Mouse (Mus musculus) MEL (cell line): ENCODE results near the gene Hdac2. TPM values are rescaled to one million over a fixed set of nuclear protein-coding genes. Genes with fewer than 3 reads are reported as not detected.

Experiments used
- DNase-seq: peaks from one replicate; pipeline ENCODE4 v3.0.0; 2011; ENCODE audit warnings: low read depth, low spot score
- H3K27ac ChIP-seq: 2 replicates; pipeline ENCODE4 v1.5.1; 2012; ENCODE audit warnings: low read depth, mild to moderate bottlenecking, control low read depth, low read length, moderate library complexity; ENCODE audit not compliant: control insufficient read depth
- H3K27me3 ChIP-seq, 2 experiments: fragments of 150-350 bp in 1 of 2; sonication (generic) in 1 of 2; 2 replicates each; pipeline ENCODE4 v1.6.1; 2012; ENCODE audit warnings: low read length in 2 of 2, mild to moderate bottlenecking in 2 of 2, improper control_type of control experiment in 1 of 2, moderate library complexity in 1 of 2; ENCODE audit not compliant: insufficient read depth in 2 of 2, control insufficient read depth in 1 of 2
- H3K36me3 ChIP-seq, 2 experiments: 2 replicates each; pipeline ENCODE4 v1.6.1; 2012 to 2014; ENCODE audit warnings: low read length in 2 of 2, improper control_type of control experiment in 1 of 2, inconsistent platforms in 1 of 2, mild to moderate bottlenecking in 1 of 2; ENCODE audit not compliant: insufficient read depth in 2 of 2, control insufficient read depth in 1 of 2
- H3K4me1 ChIP-seq, 2 experiments: fragments of 150-350 bp in 1 of 2; sonication (generic) in 1 of 2; 2 replicates each; pipeline ENCODE4 v1.6.1; 2012; ENCODE audit warnings: low read length in 2 of 2, improper control_type of control experiment in 1 of 2, mild to moderate bottlenecking in 1 of 2; ENCODE audit not compliant: insufficient read depth in 2 of 2, control insufficient read depth in 1 of 2
- H3K4me3 ChIP-seq, 2 experiments: fragments of 150-350 bp in 1 of 2; sonication (generic) in 1 of 2; 2 replicates each; pipeline ENCODE4 v1.5.1; 2012; ENCODE audit warnings: low read depth in 2 of 2, low read length in 2 of 2, mild to moderate bottlenecking in 2 of 2, moderate library complexity in 2 of 2, control low read depth in 1 of 2, improper control_type of control experiment in 1 of 2; ENCODE audit not compliant: control insufficient read depth in 1 of 2, insufficient read depth in 1 of 2
- H3K79me2 ChIP-seq: 2 replicates; pipeline ENCODE4 v1.6.1; 2012; ENCODE audit warnings: mild to moderate bottlenecking, low read length, moderate library complexity; ENCODE audit not compliant: control insufficient read depth, poor library complexity, insufficient read depth
- H3K9ac ChIP-seq: 2 replicates; pipeline ENCODE4 v1.6.1; 2012; ENCODE audit warnings: low read depth, mild to moderate bottlenecking, control low read depth, low read length, moderate library complexity; ENCODE audit not compliant: control insufficient read depth, poor library complexity, severe bottlenecking
- H3K9me3 ChIP-seq: fragments of 150-350 bp; sonication (generic); replicated peaks from 2 replicates; pipeline ENCODE4 v1.6.1; 2012; ENCODE audit warnings: mild to moderate bottlenecking, low read length, improper control_type of control experiment, moderate library complexity; ENCODE audit not compliant: insufficient read depth
- BHLHE40 ChIP-seq: IDR thresholded peaks from 2 replicates; pipeline ENCODE4 v1.6.1; 2012; ENCODE audit warnings: low read depth, mild to moderate bottlenecking, inconsistent platforms, low read length, improper control_type of control experiment, borderline replicate concordance
- CHD1 ChIP-seq: IDR thresholded peaks from 2 replicates; pipeline ENCODE4 v1.6.1; 2012; ENCODE audit warnings: low read depth, mild to moderate bottlenecking, inconsistent platforms, low read length, improper control_type of control experiment
- CHD2 ChIP-seq: IDR thresholded peaks from 2 replicates; pipeline ENCODE4 v1.6.1; 2011; ENCODE audit warnings: low read length, improper control_type of control experiment
- CTCF ChIP-seq, 3 experiments: IDR thresholded peaks in 2 of 3; conservative IDR thresholded peaks in 1 of 3; 2 replicates each; pipeline ENCODE4 v1.5.1; 2011 to 2012; ENCODE audit warnings: low read length in 3 of 3, low read depth in 2 of 3, mild to moderate bottlenecking in 2 of 3, improper control_type of control experiment in 1 of 3, inconsistent platforms in 1 of 3, mixed read lengths in 1 of 3, moderate library complexity in 1 of 3; ENCODE audit not compliant: control insufficient read depth in 1 of 3, insufficient read depth in 1 of 3, poor library complexity in 1 of 3, severe bottlenecking in 1 of 3
- E2F4 ChIP-seq: IDR thresholded peaks from 2 replicates; pipeline ENCODE4 v1.6.1; 2011; ENCODE audit warnings: low read depth, low read length, improper control_type of control experiment, borderline replicate concordance
- EP300 ChIP-seq, 2 experiments: IDR thresholded peaks; 2 replicates each; pipeline ENCODE4 v1.6.1; 2011; ENCODE audit warnings: improper control_type of control experiment in 2 of 2, low read length in 2 of 2, low read depth in 1 of 2, mild to moderate bottlenecking in 1 of 2
- ETS1 ChIP-seq: IDR thresholded peaks from 2 replicates; pipeline ENCODE4 v1.6.1; 2012; ENCODE audit warnings: low read depth, mild to moderate bottlenecking, inconsistent platforms, low read length, improper control_type of control experiment, moderate library complexity
- GABPA ChIP-seq: IDR thresholded peaks from 2 replicates; pipeline ENCODE4 v1.6.1; 2012; ENCODE audit warnings: low read depth, mild to moderate bottlenecking, inconsistent platforms, low read length, improper control_type of control experiment, moderate library complexity
- GATA1 ChIP-seq: IDR thresholded peaks from 2 replicates; pipeline ENCODE4 v1.6.1; 2011; ENCODE audit warnings: low read depth, low read length, improper control_type of control experiment
- HCFC1 ChIP-seq: IDR thresholded peaks from 2 replicates; pipeline ENCODE4 v1.6.1; 2012; ENCODE audit warnings: low read depth, mild to moderate bottlenecking, inconsistent platforms, low read length, improper control_type of control experiment, moderate library complexity
- JUND ChIP-seq: IDR thresholded peaks from 2 replicates; pipeline ENCODE4 v1.6.1; 2011; ENCODE audit warnings: low read depth, mild to moderate bottlenecking, improper control_type of control experiment, low read length
- KAT2A ChIP-seq: conservative IDR thresholded peaks from 2 replicates; pipeline ENCODE4 v1.6.1; 2012; ENCODE audit warnings: low read depth, low read length, improper control_type of control experiment, inconsistent platforms
- MAFK ChIP-seq: IDR thresholded peaks from 2 replicates; pipeline ENCODE4 v1.6.1; 2011; ENCODE audit warnings: low read depth, mild to moderate bottlenecking, low read length, improper control_type of control experiment, borderline replicate concordance
- MAX ChIP-seq: IDR thresholded peaks from 2 replicates; pipeline ENCODE4 v1.6.1; 2011; ENCODE audit warnings: low read length, improper control_type of control experiment
- MAZ ChIP-seq: IDR thresholded peaks from 2 replicates; pipeline ENCODE4 v1.6.1; 2012; ENCODE audit warnings: low read depth, mild to moderate bottlenecking, inconsistent platforms, low read length, improper control_type of control experiment
- MXI1 ChIP-seq: IDR thresholded peaks from 2 replicates; pipeline ENCODE4 v1.6.1; 2011; ENCODE audit warnings: mild to moderate bottlenecking, low read depth, low read length, improper control_type of control experiment
- MYC ChIP-seq: IDR thresholded peaks from 2 replicates; pipeline ENCODE4 v1.6.1; 2011; ENCODE audit warnings: low read depth, mild to moderate bottlenecking, low read length, improper control_type of control experiment, moderate library complexity
- NELFE ChIP-seq: IDR thresholded peaks from 2 replicates; pipeline ENCODE4 v1.6.1; 2011; ENCODE audit warnings: low read depth, low read length, improper control_type of control experiment
- NRF1 ChIP-seq: IDR thresholded peaks from 2 replicates; pipeline ENCODE4 v1.6.1; 2014; ENCODE audit warnings: low read depth, mild to moderate bottlenecking, inconsistent platforms, low read length, improper control_type of control experiment, moderate library complexity; ENCODE audit not compliant: poor library complexity, insufficient read depth, severe bottlenecking
- POLR2A ChIP-seq, 2 experiments: IDR thresholded peaks; 2 replicates each; pipeline ENCODE4 v1.6.1; 2011 to 2012; ENCODE audit warnings: low read length in 2 of 2, mild to moderate bottlenecking in 2 of 2, control low read depth in 1 of 2, improper control_type of control experiment in 1 of 2, low read depth in 1 of 2, moderate library complexity in 1 of 2; ENCODE audit not compliant: control insufficient read depth in 1 of 2, insufficient read depth in 1 of 2, poor library complexity in 1 of 2
- POLR2AphosphoS5 ChIP-seq: IDR thresholded peaks from 2 replicates; pipeline ENCODE4 v1.6.1; 2012; ENCODE audit warnings: low read depth, borderline replicate concordance, mild to moderate bottlenecking, inconsistent platforms, low read length, moderate library complexity, mixed read lengths
- RCOR1 ChIP-seq: IDR thresholded peaks from 2 replicates; pipeline ENCODE4 v1.6.1; 2012; ENCODE audit warnings: low read depth, mild to moderate bottlenecking, inconsistent platforms, low read length, improper control_type of control experiment
- SIN3A ChIP-seq: IDR thresholded peaks from 2 replicates; pipeline ENCODE4 v1.6.1; 2012; ENCODE audit warnings: low read length, improper control_type of control experiment, inconsistent platforms
- TBP ChIP-seq: IDR thresholded peaks from 2 replicates; pipeline ENCODE4 v1.8.0; 2011; ENCODE audit warnings: low read depth, low read length, improper control_type of control experiment
- TCF12 ChIP-seq: IDR thresholded peaks from 2 replicates; pipeline ENCODE4 v1.6.1; 2014; ENCODE audit warnings: low read depth, mild to moderate bottlenecking, inconsistent platforms, low read length, improper control_type of control experiment, moderate library complexity
- UBTF ChIP-seq: IDR thresholded peaks from 2 replicates; pipeline ENCODE4 v1.6.1; 2012; ENCODE audit warnings: low read depth, mild to moderate bottlenecking, inconsistent platforms, low read length, improper control_type of control experiment, moderate library complexity, borderline replicate concordance; ENCODE audit not compliant: insufficient read depth
- USF1 ChIP-seq: IDR thresholded peaks from 2 replicates; pipeline ENCODE4 v1.6.1; 2014; ENCODE audit warnings: low read depth, mild to moderate bottlenecking, inconsistent platforms, low read length, improper control_type of control experiment, moderate library complexity
- ZKSCAN1 ChIP-seq: IDR thresholded peaks from 2 replicates; pipeline ENCODE4 v1.6.1; 2012; ENCODE audit warnings: low read depth, mild to moderate bottlenecking, inconsistent platforms, low read length, improper control_type of control experiment, moderate library complexity
- ZMIZ1 ChIP-seq: IDR thresholded peaks from 2 replicates; pipeline ENCODE4 v1.6.1; 2012; ENCODE audit warnings: low read depth, mild to moderate bottlenecking, inconsistent platforms, low read length, improper control_type of control experiment, moderate library complexity
- ZNF384 ChIP-seq: IDR thresholded peaks from 2 replicates; pipeline ENCODE4 v1.6.1; 2012; ENCODE audit warnings: low read depth, mild to moderate bottlenecking, inconsistent platforms, low read length, improper control_type of control experiment
- polyA plus RNA-seq, 2 experiments: library from polyadenylated mRNA; stranded (reverse) in 1 of 2; unstranded in 1 of 2; fragments of >175 nt in 1 of 2; fragments of >200 nt in 1 of 2; gene quantifications; 2 replicates each; pipeline versions ENCODE4 v1.2.1 to v1.2.4; 2012; ENCODE audit warnings: low replicate concordance in 2 of 2, low read depth in 1 of 2; ENCODE audit not compliant: insufficient read length in 2 of 2, insufficient read depth in 1 of 2, missing spikeins in 1 of 2
- total RNA-seq: library from RNA; depleted of rRNA; stranded (reverse); fragments of 300-350 nt; gene quantifications from 2 replicates; pipeline ENCODE4 v1.2.3, GENCODE M21; 2012; rRNA removed

The Hdac2 gene
- total RNA-seq (112 and 116 TPM in 2 replicates), polyA plus RNA-seq (100 to 1,000 TPM; 144 to 165 TPM)

DNA sequence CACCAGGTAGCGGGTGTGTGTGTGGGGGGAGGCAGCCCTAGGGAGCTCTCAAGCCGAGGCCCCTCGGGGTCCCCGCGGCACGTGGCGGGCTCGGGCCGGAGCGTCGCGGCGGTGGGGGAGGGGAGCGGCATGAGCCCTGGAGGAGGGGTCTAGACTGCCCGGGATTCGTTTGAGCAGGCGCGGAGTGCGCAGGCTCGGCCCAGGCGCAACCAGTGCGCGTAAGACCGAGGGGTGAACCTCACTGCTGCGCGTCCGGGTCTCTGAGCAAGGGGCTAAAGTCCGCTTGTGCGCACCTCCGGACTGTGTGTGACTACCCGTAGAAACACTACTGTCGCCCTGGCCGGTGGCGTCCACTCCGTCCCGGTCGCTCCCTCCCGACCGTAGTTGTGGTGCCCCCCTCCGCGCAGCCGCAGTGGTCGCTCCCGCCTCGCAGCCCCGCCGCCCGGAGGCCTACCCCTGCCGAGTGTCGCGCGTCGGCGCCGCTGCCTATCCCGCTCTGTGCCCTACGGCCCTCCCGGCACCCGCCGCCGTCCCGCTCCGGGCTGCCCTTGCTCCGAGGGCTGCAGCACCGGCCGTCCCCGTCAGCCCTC, at the start of gene Hdac2:
Gene Hdac2 (plus strand): TSS at position 459 of the 590 bp plus-strand sequence.
- H3K4me1 ChIP-seq = peaks cover 2 to 16% of the 10 kb centered on the region in 2 experiments; a peak in 3 of 4 replicates
- DNase-seq = peak; percentile 89
- H3K4me3 ChIP-seq = peak within 1 kb of the TSS; percentile 88 to 97
- H3K9me3 ChIP-seq = no peaks in the 10 kb centered on the region
- peaks cover 41% of the 10 kb centered on the region for H3K79me2 ChIP-seq
- peak within 1 kb of the TSS; percentile 99 for H3K9ac ChIP-seq
- no peak for TF ChIP-seq ZNF384
- no peak; the same call in 1 of the 2 replicates for TF ChIP-seq KAT2A
- TF ChIP-seq TCF12 = peak; percentile 21
- peak in 1 of 2 experiments; percentile 27; a peak in 1 of 4 replicates for TF ChIP-seq EP300 (IDR thresholded peaks at IDR 0.05; ENCODE audit: low read depth in 1 of 2, low read length in 2 of 2)
- TF ChIP-seq POLR2AphosphoS5 = no peak
- TF ChIP-seq MAX = peak; percentile 97
- peak; percentile 99 for TF ChIP-seq CHD1
- TF ChIP-seq GABPA = no peak
- peak; percentile 29; the same call in 1 of the 2 replicates for TF ChIP-seq MAZ
- no peak for TF ChIP-seq RCOR1
- no peak for TF ChIP-seq E2F4
- peak; percentile 46 for TF ChIP-seq CHD2
- TF ChIP-seq UBTF = no peak
- TF ChIP-seq POLR2A (IDR thresholded peaks at IDR 0.05; ENCODE audit: control insufficient read depth in 1 of 2, insufficient read depth in 1 of 2, low read depth in 1 of 2, low read length in 2 of 2, poor library complexity in 1 of 2) = peak; percentile 70 to 81; a peak in 3 of 4 replicates
- TF ChIP-seq USF1 = peak; percentile 66
- TF ChIP-seq TBP = peak; percentile 29; the same call in 1 of the 2 replicates
- TF ChIP-seq CTCF (IDR thresholded peaks at IDR 0.05 in 2 of 3, conservative IDR thresholded peaks at IDR 0.05 in 1 of 3; ENCODE audit: control insufficient read depth in 1 of 3, insufficient read depth in 1 of 3, low read depth in 2 of 3, low read length in 3 of 3, poor library complexity in 1 of 3, severe bottlenecking in 1 of 3) = no peak
- TF ChIP-seq GATA1 = no peak
- no peak for TF ChIP-seq ZKSCAN1
- no peak for TF ChIP-seq JUND
- TF ChIP-seq NELFE = peak; percentile 71
- TF ChIP-seq ZMIZ1 = no peak
- peak; percentile 38; the same call in 1 of the 2 replicates for TF ChIP-seq SIN3A
- TF ChIP-seq MYC = peak; percentile 91
- TF ChIP-seq MXI1 = peak; percentile 74
- no peak for TF ChIP-seq MAFK
- TF ChIP-seq BHLHE40 = peak; percentile 77
- TF ChIP-seq HCFC1 = peak; percentile 75; the same call in 1 of the 2 replicates
- TF ChIP-seq ETS1 = peak; percentile 46; the same call in 1 of the 2 replicates
- peak; percentile 78 for TF ChIP-seq NRF1
- no peaks in the 10 kb centered on the region for H3K27me3 ChIP-seq
- H3K27ac ChIP-seq = peak within 1 kb of the TSS; percentile 72
- H3K36me3 ChIP-seq = peaks cover 0 to 16% of the 10 kb centered on the region in 2 experiments; a peak in 3 of 4 replicates
